8 mouse cellular contexts compared by ENCODE assay signal in the genomic region with DNA sequence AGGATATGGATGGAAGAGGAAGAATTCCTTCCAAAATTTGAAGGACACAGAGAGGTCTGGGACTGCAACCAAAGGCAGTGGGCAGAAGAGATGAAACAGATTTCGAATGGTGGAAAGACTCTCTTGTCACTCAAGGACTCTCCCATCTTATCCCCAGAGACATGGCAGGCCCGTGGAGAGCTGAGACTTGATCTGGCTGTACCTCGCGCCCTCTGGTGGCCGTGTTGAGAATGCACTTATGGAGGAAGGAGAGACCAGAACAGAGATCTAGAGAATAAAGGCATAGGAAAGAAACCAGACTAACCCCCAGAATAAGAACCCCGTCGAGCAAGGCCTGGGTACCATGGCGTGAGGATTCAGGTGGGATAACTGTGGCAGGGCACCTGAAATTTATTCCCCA.
DNase-seq lines count a peak whose midpoint lies in the region; ATAC-seq and TF ChIP-seq lines count a peak whose summit lies in the region.

No protein-coding gene starts in this region.

- H3K36me3 ChIP-seq in intestine, postnatal 0 days (ENCODE audit: control insufficient read depth, insufficient read depth), result no peaks in the 10 kb centered on the region
- H3K36me3 ChIP-seq in intestine, embryonic 16.5 days (ENCODE audit: control insufficient read depth, insufficient read depth, low read length), result no peaks in the 10 kb centered on the region
- no peaks in the 10 kb centered on the region for H3K36me3 ChIP-seq in forebrain, embryonic 15.5 days
- H3K36me3 ChIP-seq in midbrain, embryonic 14.5 days (ENCODE audit: control insufficient read depth, insufficient read depth, low read length), result no peaks in the 10 kb centered on the region

- DNase-seq in left cerebral cortex, adult 8-10 months (ENCODE audit: low spot score in 2 of 2), result peak; percentile 73 to 94
- DNase-seq in midbrain, embryonic 14.5 days, result peak; percentile 78
- DNase-seq in testis, postnatal 14 days (ENCODE audit: low spot score), result peak; percentile 77

- no peak overlapping the region for H3K4me2 ChIP-seq in intestine, postnatal 0 days (replicated peaks; ENCODE audit: low read depth)
- no peak overlapping the region for H3K4me2 ChIP-seq in intestine, embryonic 16.5 days (ENCODE audit: low read depth, low read length)
- H3K4me2 ChIP-seq in forebrain, embryonic 15.5 days (replicated peaks), result no peak overlapping the region
- H3K4me2 ChIP-seq in midbrain, embryonic 14.5 days (ENCODE audit: low read length), result no peak overlapping the region

- no peaks in the 10 kb centered on the region for H3K9me3 ChIP-seq in intestine, postnatal 0 days (ENCODE audit: control insufficient read depth)
- H3K9me3 ChIP-seq in intestine, embryonic 16.5 days (ENCODE audit: control insufficient read depth, low read length), result no peaks in the 10 kb centered on the region
- no peaks in the 10 kb centered on the region for H3K9me3 ChIP-seq in forebrain, embryonic 15.5 days
- H3K9me3 ChIP-seq in midbrain, embryonic 14.5 days (ENCODE audit: control insufficient read depth, low read length), result no peaks in the 10 kb centered on the region

- ATAC-seq in intestine, postnatal 0 days, result no peak
- no peak for ATAC-seq in intestine, embryonic 16.5 days
- peak; percentile 59 for ATAC-seq in cerebellum, adult (ENCODE audit: insufficient number of reproducible peaks, low FRiP score, low TSS enrichment)
- ATAC-seq in forebrain, embryonic 15.5 days (replicated peaks), result peak; percentile 66
- peak; percentile 48 to 68; a peak in 2 of 4 replicates for ATAC-seq in hematopoietic stem cell, adult 5-6 weeks (replicated peaks in 1 of 2; ENCODE audit: insufficient read depth in 1 of 2, low FRiP score in 2 of 2, low TSS enrichment in 1 of 2, low read depth in 1 of 2, poor library complexity in 2 of 2, severe bottlenecking in 2 of 2)
- no peak for ATAC-seq in midbrain, embryonic 14.5 days (ENCODE audit: low FRiP score, low TSS enrichment)

- H3K27me3 ChIP-seq in intestine, postnatal 0 days (replicated peaks; ENCODE audit: control insufficient read depth, insufficient read depth, low read length), result no peaks in the 10 kb centered on the region
- no peaks in the 10 kb centered on the region for H3K27me3 ChIP-seq in intestine, embryonic 16.5 days (replicated peaks; ENCODE audit: control insufficient read depth, insufficient read depth, low read length)
- no peaks in the 10 kb centered on the region for H3K27me3 ChIP-seq in forebrain, embryonic 15.5 days
- no peaks in the 10 kb centered on the region for H3K27me3 ChIP-seq in midbrain, embryonic 14.5 days (ENCODE audit: control insufficient read depth, insufficient read depth, low read length)

- TF ChIP-seq CTCF in intestine, postnatal 0 days (IDR thresholded peaks at IDR 0.05; ENCODE audit: low read depth), result peak; percentile 88

- H3K27ac ChIP-seq in intestine, postnatal 0 days (ENCODE audit: low read depth, low read length), result no peak overlapping the region
- no peak overlapping the region for H3K27ac ChIP-seq in intestine, embryonic 16.5 days (ENCODE audit: low read length)
- H3K27ac ChIP-seq in forebrain, embryonic 15.5 days (replicated peaks), result no peak overlapping the region
- H3K27ac ChIP-seq in midbrain, embryonic 14.5 days (replicated peaks; ENCODE audit: low read depth, low read length), result no peak overlapping the region

- no peak overlapping the region for H3K4me3 ChIP-seq in intestine, postnatal 0 days (ENCODE audit: low read depth, low read length)
- H3K4me3 ChIP-seq in intestine, embryonic 16.5 days (ENCODE audit: low read length), result no peak overlapping the region
- H3K4me3 ChIP-seq in forebrain, embryonic 15.5 days, result no peak overlapping the region
- H3K4me3 ChIP-seq in midbrain, embryonic 14.5 days (replicated peaks; ENCODE audit: low read depth, low read length), result no peak overlapping the region

- no peak overlapping the region for H3K9ac ChIP-seq in intestine, postnatal 0 days (ENCODE audit: low read depth, low read length)
- H3K9ac ChIP-seq in intestine, embryonic 16.5 days (ENCODE audit: low read depth, low read length), result no peak overlapping the region
- H3K9ac ChIP-seq in forebrain, embryonic 15.5 days (replicated peaks), result no peak overlapping the region
- no peak overlapping the region for H3K9ac ChIP-seq in midbrain, embryonic 14.5 days (replicated peaks; ENCODE audit: low read length)

- 15% methylated on average over 8 of the region's 8 CpGs for WGBS in intestine, postnatal 0 days
- 19% methylated on average over 8 of the region's 8 CpGs for WGBS in intestine, embryonic 16.5 days
- WGBS in forebrain, embryonic 15.5 days, result 11% methylated on average over 8 of the region's 8 CpGs
- 15% methylated on average over 8 of the region's 8 CpGs for WGBS in midbrain, embryonic 14.5 days

- no peaks in the 10 kb centered on the region for H3K4me1 ChIP-seq in intestine, postnatal 0 days (replicated peaks; ENCODE audit: control insufficient read depth, insufficient read depth, low read length)
- 0 out of 2 replicates have a peak, but pooled peaks cover 2% of the 10 kb centered on the region for H3K4me1 ChIP-seq in intestine, embryonic 16.5 days (ENCODE audit: control insufficient read depth, insufficient read depth, low read length)
- peaks cover 14% of the 10 kb centered on the region for H3K4me1 ChIP-seq in forebrain, embryonic 15.5 days
- no peaks in the 10 kb centered on the region for H3K4me1 ChIP-seq in midbrain, embryonic 14.5 days (ENCODE audit: control insufficient read depth, insufficient read depth, low read length)

Comparison
In these comparisons a context has a peak if more than half of its experiments do, and no peak if none do; other contexts are left out.
1. ATAC-seq: peak in cerebellum, adult (single experiment), forebrain, embryonic 15.5 days (single experiment) and hematopoietic stem cell, adult 5-6 weeks (2 of 2); none in intestine, postnatal 0 days (single experiment), intestine, embryonic 16.5 days (single experiment) and midbrain, embryonic 14.5 days (single experiment).
2. Peak in every context shown above with its lines, with median percentiles within 50 percentile points of each other: DNase-seq.